Mouse (Mus musculus) kidney, adult 2 months (tissue): ENCODE measurements around the gene Dus1l.
"Not testable (repeated sequence)": the region's sequence is repeated elsewhere in the genome, so short reads cannot be mapped to it uniquely, and the experiment has no call there.

Experiments
- CTCF ChIP-seq: fragments of 200-500 bp; conservative IDR thresholded peaks from 2 replicates; pipeline ENCODE4 v1.5.1; 2011; ENCODE audit warnings: low read depth, mild to moderate bottlenecking, control low read depth, low read length, moderate library complexity, mixed read lengths; ENCODE audit not compliant: insufficient read depth, insufficient read length
- POLR2A ChIP-seq: fragments of 200-500 bp; IDR thresholded peaks from one replicate; pipeline ENCODE4 v1.6.1; 2011; ENCODE audit warnings: low read depth, low read length, control low read depth

DNA sequence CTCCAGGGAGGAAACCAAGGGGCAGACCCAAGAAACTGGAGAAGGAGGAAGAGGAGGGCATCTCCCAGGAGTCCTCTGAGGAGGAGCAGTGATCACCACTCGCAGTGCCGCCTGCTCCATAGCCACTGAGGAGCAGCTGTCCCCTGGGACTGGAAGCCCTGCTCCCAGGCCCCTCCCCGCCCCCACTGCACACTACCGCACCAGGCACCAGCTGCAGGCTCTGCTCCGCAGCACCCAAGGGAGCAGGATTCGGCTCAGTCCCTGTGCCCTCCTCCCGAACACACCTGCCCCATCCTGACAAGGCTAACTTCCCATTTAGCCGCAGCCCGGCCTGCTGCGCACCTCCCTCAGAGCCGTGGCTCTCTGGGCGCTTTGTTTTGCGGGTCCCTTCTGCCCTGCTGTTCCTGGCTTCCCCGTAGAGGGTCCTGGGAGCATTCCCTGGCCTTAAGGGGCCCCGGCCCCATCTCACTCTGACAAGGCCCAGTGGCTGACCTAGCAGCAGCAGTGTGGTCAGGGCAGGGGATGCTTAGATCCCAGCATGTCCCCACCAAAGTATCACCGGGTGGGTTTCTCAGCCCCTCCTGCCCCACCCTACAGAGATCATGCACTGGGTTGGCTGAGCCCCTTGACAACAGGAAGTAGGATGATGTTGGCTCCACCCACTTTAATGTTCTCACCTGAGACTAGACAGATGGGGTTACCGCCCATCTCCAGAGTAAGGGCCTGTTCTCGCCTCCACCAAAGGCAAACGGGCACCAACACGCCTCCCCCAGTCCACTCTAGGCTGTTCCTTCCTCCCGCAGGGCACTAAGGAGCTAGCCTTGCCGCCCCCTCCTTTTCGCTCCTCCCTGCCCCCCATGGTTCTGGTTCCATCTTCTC, 32.8 kb downstream of the Dus1l start:
- TF ChIP-seq POLR2A, CTCF: not testable (repeated sequence)
